Mouse (Mus musculus): ENCODE measurements at regions not wholly inside any gene's neighbourhood (a gene's known extent, or its start where the extent isn't known, plus 50 kb on each side); places are given as distances from the start of the nearest gene placed in this dataset.

DNA sequence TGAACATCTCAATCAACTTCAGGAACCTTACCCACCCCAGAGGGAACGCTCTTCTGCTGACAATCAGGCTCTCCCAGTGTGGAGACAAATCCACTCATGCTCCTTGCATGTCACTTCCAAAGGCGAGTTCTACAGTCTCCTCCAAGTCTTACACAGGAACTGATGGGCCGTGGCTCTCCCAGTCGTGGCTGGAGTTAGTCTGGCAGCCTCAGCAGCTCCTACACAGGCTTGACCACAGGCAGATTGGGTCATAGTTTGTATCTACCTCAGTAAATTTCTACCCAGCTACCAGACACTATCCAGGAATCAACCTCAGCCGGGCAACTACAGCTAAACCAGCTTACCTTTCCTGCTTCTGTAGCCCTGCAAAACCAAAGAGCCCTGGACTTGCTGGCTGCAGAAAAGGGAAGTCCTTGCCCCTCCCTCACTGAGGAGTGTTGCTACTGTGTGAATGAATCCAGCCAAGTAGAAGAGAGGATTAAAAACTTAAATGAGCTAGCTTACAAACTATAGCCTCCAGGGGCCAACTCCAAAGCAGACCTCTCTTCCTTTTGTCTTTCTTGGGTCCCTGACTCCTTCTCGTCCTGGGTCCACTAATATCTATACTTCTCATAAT is 978.5 kb downstream of the 4930447A16Rik start:
- WGBS = 14% methylated on average over 6 of the region's 6 CpGs
- H3K4me1 ChIP-seq (replicated peaks; ENCODE audit: control insufficient read depth, insufficient read depth, low read length) = no peaks in the 10 kb centered on the region
- H3K27me3 ChIP-seq (replicated peaks; ENCODE audit: control insufficient read depth, insufficient read depth, low read length) = no peaks in the 10 kb centered on the region
- H3K27ac ChIP-seq (ENCODE audit: low read length) = no peak overlapping the region
- H3K4me3 ChIP-seq (replicated peaks; ENCODE audit: low read length) = no peak overlapping the region
- no peaks in the 10 kb centered on the region for H3K36me3 ChIP-seq (ENCODE audit: control insufficient read depth, insufficient read depth)
- no peak for ATAC-seq
- no peak overlapping the region for H3K9ac ChIP-seq (replicated peaks; ENCODE audit: low read depth, low read length)
- H3K4me2 ChIP-seq (ENCODE audit: low read length) = no peak overlapping the region
- H3K9me3 ChIP-seq (ENCODE audit: control insufficient read depth, low read length) = no peaks in the 10 kb centered on the region

DNA sequence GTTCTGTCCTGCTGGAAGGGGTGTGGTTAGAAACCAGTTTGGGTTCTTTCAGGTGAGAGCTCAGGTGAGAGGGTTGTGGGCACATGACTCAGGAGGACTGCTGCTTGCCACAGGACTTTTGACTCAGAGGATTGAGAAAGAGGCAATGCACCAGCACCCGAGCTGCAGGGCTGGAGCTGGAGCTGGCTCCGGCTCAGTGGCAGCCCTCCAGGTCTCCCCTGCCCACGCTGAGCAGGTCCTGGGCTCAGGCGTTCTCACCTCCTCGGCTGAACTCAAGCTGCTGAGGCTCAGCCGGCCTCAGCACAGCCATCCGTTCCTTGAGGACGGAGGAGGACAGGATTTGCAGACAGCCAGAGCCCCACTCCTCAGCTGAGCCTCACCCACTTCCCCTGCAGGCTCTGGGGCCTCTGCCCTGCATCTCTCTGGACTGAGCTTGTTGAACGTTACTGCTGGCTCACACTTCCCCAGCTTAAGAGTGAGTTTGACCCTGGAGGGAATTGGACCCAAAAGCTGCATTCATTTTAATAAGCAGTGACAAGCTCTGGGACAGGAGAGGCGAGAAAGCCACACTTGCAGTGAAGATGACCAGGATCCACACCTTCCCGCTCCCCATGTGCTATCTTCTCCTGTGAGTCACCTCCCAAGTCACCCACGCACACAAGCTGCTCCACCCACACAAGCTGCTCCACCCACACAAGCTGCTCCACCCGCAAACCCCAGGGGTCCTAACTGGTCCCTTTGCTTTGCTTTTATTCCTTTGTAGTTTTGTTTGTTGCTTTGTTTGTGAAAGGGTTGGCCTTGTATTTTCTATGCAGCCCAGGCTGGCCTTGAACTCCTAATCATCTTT is 981.0 kb downstream of the 4930447A16Rik start:
- Histone ChIP-seq H3K27ac (ENCODE audit: low read length) (no peak overlapping the region), H3K4me1 (replicated peaks; ENCODE audit: control insufficient read depth, insufficient read depth, low read length) (no peaks in the 10 kb centered on the region), H3K36me3 (ENCODE audit: control insufficient read depth, insufficient read depth) (no peaks in the 10 kb centered on the region), H3K27me3 (replicated peaks; ENCODE audit: control insufficient read depth, insufficient read depth, low read length) (no peaks in the 10 kb centered on the region), H3K4me3 (replicated peaks; ENCODE audit: low read length) (no peak overlapping the region), H3K4me2 (ENCODE audit: low read length) (no peak overlapping the region), H3K9me3 (ENCODE audit: control insufficient read depth, low read length) (no peaks in the 10 kb centered on the region), H3K9ac (replicated peaks; ENCODE audit: low read depth, low read length) (no peak overlapping the region)
- WGBS = 50% methylated on average over 13 of the region's 13 CpGs
- no peak for ATAC-seq

GRCm38 (mm10) chr15:38407476-38407875 is 982.1 kb downstream of the 4930447A16Rik start:
- no peaks in the 10 kb centered on the region for H3K36me3 ChIP-seq (ENCODE audit: control insufficient read depth, insufficient read depth)
- 55% methylated on average over 5 of the region's 5 CpGs for WGBS
- H3K27me3 ChIP-seq (replicated peaks; ENCODE audit: control insufficient read depth, insufficient read depth, low read length) = no peaks in the 10 kb centered on the region
- H3K9ac ChIP-seq (replicated peaks; ENCODE audit: low read depth, low read length) = no peak overlapping the region
- H3K9me3 ChIP-seq (ENCODE audit: control insufficient read depth, low read length) = no peaks in the 10 kb centered on the region
- no peak overlapping the region for H3K27ac ChIP-seq (ENCODE audit: low read length)
- no peak for ATAC-seq
- no peak overlapping the region for H3K4me2 ChIP-seq (ENCODE audit: low read length)
- H3K4me3 ChIP-seq (replicated peaks; ENCODE audit: low read length) = no peak overlapping the region
- no peaks in the 10 kb centered on the region for H3K4me1 ChIP-seq (replicated peaks; ENCODE audit: control insufficient read depth, insufficient read depth, low read length)

- H3K4me1 ChIP-seq (replicated peaks; ENCODE audit: control insufficient read depth, insufficient read depth, low read length) = no peaks in the 10 kb centered on the region
- no peak overlapping the region for H3K9ac ChIP-seq (replicated peaks; ENCODE audit: low read depth, low read length)
- no peaks in the 10 kb centered on the region for H3K36me3 ChIP-seq (ENCODE audit: control insufficient read depth, insufficient read depth)
- 81% methylated on average over 4 of the region's 4 CpGs for WGBS
- no peak for ATAC-seq
- H3K27me3 ChIP-seq (replicated peaks; ENCODE audit: control insufficient read depth, insufficient read depth, low read length) = no peaks in the 10 kb centered on the region
- H3K4me3 ChIP-seq (replicated peaks; ENCODE audit: low read length) = no peak overlapping the region
- no peak overlapping the region for H3K4me2 ChIP-seq (ENCODE audit: low read length)
- no peak overlapping the region for H3K27ac ChIP-seq (ENCODE audit: low read length)
- no peaks in the 10 kb centered on the region for H3K9me3 ChIP-seq (ENCODE audit: control insufficient read depth, low read length)
Observed at GRCm38 (mm10) chr15:38409168-38409567, 983.8 kb downstream of the 4930447A16Rik start.

- ATAC-seq = no peak
- 92% methylated on average over 1 of the region's 1 CpGs for WGBS
- Histone ChIP-seq H3K9ac (replicated peaks; ENCODE audit: low read depth, low read length) (no peak overlapping the region), H3K4me3 (replicated peaks; ENCODE audit: low read length) (no peak overlapping the region), H3K4me1 (replicated peaks; ENCODE audit: control insufficient read depth, insufficient read depth, low read length) (no peaks in the 10 kb centered on the region), H3K27ac (ENCODE audit: low read length) (no peak overlapping the region), H3K9me3 (ENCODE audit: control insufficient read depth, low read length) (no peaks in the 10 kb centered on the region), H3K4me2 (ENCODE audit: low read length) (no peak overlapping the region), H3K27me3 (replicated peaks; ENCODE audit: control insufficient read depth, insufficient read depth, low read length) (no peaks in the 10 kb centered on the region), H3K36me3 (ENCODE audit: control insufficient read depth, insufficient read depth) (no peaks in the 10 kb centered on the region)
Observed at GRCm38 (mm10) chr15:38410462-38410861, 985.1 kb downstream of the 4930447A16Rik start.

DNA sequence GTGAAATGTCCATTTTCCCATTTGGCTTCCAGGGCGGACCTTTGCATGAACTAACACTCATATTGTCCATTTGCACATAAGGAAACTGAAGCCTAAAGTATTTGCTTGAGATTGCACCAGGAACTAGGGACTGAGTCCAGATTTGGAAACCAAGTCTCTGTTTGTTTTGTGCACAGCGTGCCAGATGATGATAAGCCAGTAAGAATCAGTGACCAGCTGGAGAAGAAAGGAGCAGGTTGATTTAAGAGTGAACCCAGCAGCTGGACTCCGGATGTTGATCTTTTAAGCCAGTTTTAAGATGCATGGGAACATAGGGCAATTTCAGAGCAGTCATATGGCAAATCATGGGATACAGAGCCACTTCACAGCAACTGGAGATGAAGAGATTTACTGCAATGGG is 987.1 kb downstream of the 4930447A16Rik start:
- Histone ChIP-seq H3K36me3 (ENCODE audit: control insufficient read depth, insufficient read depth) (no peaks in the 10 kb centered on the region), H3K4me1 (replicated peaks; ENCODE audit: control insufficient read depth, insufficient read depth, low read length) (no peaks in the 10 kb centered on the region), H3K4me3 (replicated peaks; ENCODE audit: low read length) (no peak overlapping the region), H3K4me2 (ENCODE audit: low read length) (no peak overlapping the region), H3K9me3 (ENCODE audit: control insufficient read depth, low read length) (no peaks in the 10 kb centered on the region), H3K27ac (ENCODE audit: low read length) (no peak overlapping the region), H3K27me3 (replicated peaks; ENCODE audit: control insufficient read depth, insufficient read depth, low read length) (no peaks in the 10 kb centered on the region), H3K9ac (replicated peaks; ENCODE audit: low read depth, low read length) (no peak overlapping the region)
- no peak for ATAC-seq
- 94% methylated on average over 3 of the region's 3 CpGs for WGBS

- no peak overlapping the region for H3K4me2 ChIP-seq (ENCODE audit: low read length)
- no peak overlapping the region for H3K9ac ChIP-seq (replicated peaks; ENCODE audit: low read depth, low read length)
- H3K36me3 ChIP-seq (ENCODE audit: control insufficient read depth, insufficient read depth) = no peaks in the 10 kb centered on the region
- no peaks in the 10 kb centered on the region for H3K27me3 ChIP-seq (replicated peaks; ENCODE audit: control insufficient read depth, insufficient read depth, low read length)
- H3K27ac ChIP-seq (ENCODE audit: low read length) = no peak overlapping the region
- no peaks in the 10 kb centered on the region for H3K9me3 ChIP-seq (ENCODE audit: control insufficient read depth, low read length)
- H3K4me1 ChIP-seq (replicated peaks; ENCODE audit: control insufficient read depth, insufficient read depth, low read length) = no peaks in the 10 kb centered on the region
- no peak overlapping the region for H3K4me3 ChIP-seq (replicated peaks; ENCODE audit: low read length)
- WGBS = 88% methylated on average over 6 of the region's 6 CpGs
- ATAC-seq = no peak
Observed at GRCm38 (mm10) chr15:38413329-38413728, 988.0 kb downstream of the 4930447A16Rik start.

GRCm38 (mm10) chr15:38414318-38415090 is 989.1 kb downstream of the 4930447A16Rik start:
- no peaks in the 10 kb centered on the region for H3K36me3 ChIP-seq (ENCODE audit: control insufficient read depth, insufficient read depth)
- H3K4me3 ChIP-seq (replicated peaks; ENCODE audit: low read length) = no peak overlapping the region
- WGBS = 53% methylated on average over 8 of the region's 8 CpGs
- H3K9me3 ChIP-seq (ENCODE audit: control insufficient read depth, low read length) = no peaks in the 10 kb centered on the region
- no peak overlapping the region for H3K9ac ChIP-seq (replicated peaks; ENCODE audit: low read depth, low read length)
- no peaks in the 10 kb centered on the region for H3K4me1 ChIP-seq (replicated peaks; ENCODE audit: control insufficient read depth, insufficient read depth, low read length)
- no peak overlapping the region for H3K27ac ChIP-seq (ENCODE audit: low read length)
- H3K27me3 ChIP-seq (replicated peaks; ENCODE audit: control insufficient read depth, insufficient read depth, low read length) = no peaks in the 10 kb centered on the region
- ATAC-seq = no peak
- H3K4me2 ChIP-seq (ENCODE audit: low read length) = no peak overlapping the region

- Histone ChIP-seq H3K9me3 (ENCODE audit: control insufficient read depth, low read length) (no peaks in the 10 kb centered on the region), H3K27ac (ENCODE audit: low read length) (no peak overlapping the region), H3K36me3 (ENCODE audit: control insufficient read depth, insufficient read depth) (no peaks in the 10 kb centered on the region), H3K27me3 (replicated peaks; ENCODE audit: control insufficient read depth, insufficient read depth, low read length) (no peaks in the 10 kb centered on the region), H3K9ac (replicated peaks; ENCODE audit: low read depth, low read length) (no peak overlapping the region), H3K4me2 (ENCODE audit: low read length) (no peak overlapping the region), H3K4me3 (replicated peaks; ENCODE audit: low read length) (no peak overlapping the region), H3K4me1 (replicated peaks; ENCODE audit: control insufficient read depth, insufficient read depth, low read length) (no peaks in the 10 kb centered on the region)
- 73% methylated on average over 2 of the region's 2 CpGs for WGBS
- ATAC-seq = no peak
Observed at GRCm38 (mm10) chr15:38415091-38415486, 989.7 kb downstream of the 4930447A16Rik start.

All from forebrain, embryonic 16.5 days (tissue).